Mouse (Mus musculus) megakaryocyte, embryonic 14.5 days (primary cell): ENCODE results near the gene Ncan.

Source experiments
- FLI1 ChIP-seq: IDR thresholded peaks from 2 replicates; pipeline ENCODE4 v1.6.1; 2012; ENCODE audit warnings: low read length, inconsistent platforms, mixed read lengths
- GATA1 ChIP-seq: IDR thresholded peaks from 3 replicates; pipeline ENCODE4 v1.6.1; 2012; ENCODE audit warnings: mixed read lengths, low read length, inconsistent platforms, borderline replicate concordance

DNA sequence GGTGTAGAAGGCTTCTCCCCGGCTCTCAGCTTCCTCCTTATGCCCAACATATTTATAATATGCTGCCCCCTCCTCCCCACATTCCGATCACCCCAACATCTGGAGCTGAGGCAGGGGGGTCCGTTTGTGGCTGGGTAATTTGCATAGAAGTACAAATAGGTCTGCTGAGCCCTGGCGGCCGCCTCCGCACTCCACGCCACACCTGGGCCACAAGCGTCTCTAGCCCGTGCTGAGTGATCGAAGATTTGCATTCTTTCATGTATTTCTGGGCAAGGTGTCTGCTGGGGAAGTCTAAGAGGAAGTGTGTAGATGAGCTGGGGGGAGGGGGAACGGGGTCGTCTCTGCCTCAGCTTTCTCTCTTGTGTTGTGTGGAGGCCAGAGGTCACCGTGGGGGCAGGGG, 39.3 kb upstream of the Ncan start:
- TF ChIP-seq FLI1 (no peak), GATA1 (no peak)
